13 mouse cellular contexts compared by ENCODE assay signal in the genomic region with DNA sequence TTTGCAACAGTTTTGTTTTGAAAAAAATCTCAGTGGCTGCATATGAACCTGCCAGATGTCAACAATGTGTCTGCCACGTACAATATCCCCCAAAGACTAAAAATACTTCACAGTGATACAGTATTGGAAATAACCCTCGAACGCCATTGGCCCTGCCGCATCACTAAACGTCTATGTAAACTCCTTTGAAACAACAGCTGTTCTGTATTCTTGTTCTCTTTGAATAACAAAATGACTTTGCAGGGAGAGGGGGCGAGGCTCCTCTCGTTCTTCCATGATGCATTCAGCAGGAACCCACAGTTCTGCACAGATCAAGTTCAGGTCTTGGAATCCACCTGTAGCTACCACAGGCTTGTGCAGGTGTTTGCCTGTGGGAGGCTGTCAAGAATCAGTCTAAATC.
A peak's percentile ranks its signal among the peaks of the same experiment; 100 is the strongest.
DNase-seq lines count a peak whose midpoint lies in the region; ATAC-seq and TF ChIP-seq lines count a peak whose summit lies in the region.
"Had no signal": no experiment of that assay in that cellular context is flagged by ENCODE, and none has a peak within 500 bp of the region (broad histone marks: within the 10 kb centered on the region; RNA-seq: fewer than 3 reads in every experiment).

No protein-coding gene starts in this region.

- no peak overlapping the region for H3K4me2 ChIP-seq in forebrain, embryonic 14.5 days (ENCODE audit: low read length)
- no peak overlapping the region for H3K4me2 ChIP-seq in forebrain, embryonic 12.5 days
- no peak overlapping the region for H3K4me2 ChIP-seq in limb, embryonic 14.5 days (replicated peaks; ENCODE audit: low read depth, low read length, severe bottlenecking)
- H3K4me2 ChIP-seq in hindbrain, embryonic 13.5 days, result no peak overlapping the region
- H3K4me2 ChIP-seq: kidney, embryonic 15.5 days; liver, embryonic 15.5 days; midbrain, embryonic 12.5 days; neural tube, embryonic 15.5 days had no signal

- no peak for ATAC-seq in forebrain, embryonic 14.5 days
- ATAC-seq in forebrain, embryonic 12.5 days (ENCODE audit: low FRiP score), result no peak
- peak; percentile 45; the same call in 1 of the 2 replicates for ATAC-seq in limb, embryonic 14.5 days (ENCODE audit: low FRiP score, low read depth)
- ATAC-seq in hindbrain, embryonic 13.5 days (ENCODE audit: low FRiP score), result no peak

- no peaks in the 10 kb centered on the region for H3K9me3 ChIP-seq in forebrain, embryonic 14.5 days (replicated peaks; ENCODE audit: control insufficient read depth, low read length)
- H3K9me3 ChIP-seq in forebrain, embryonic 12.5 days, result no peaks in the 10 kb centered on the region
- H3K9me3 ChIP-seq in limb, embryonic 14.5 days (ENCODE audit: control insufficient read depth, low read length), result no peaks in the 10 kb centered on the region
- H3K9me3 ChIP-seq in hindbrain, embryonic 13.5 days, result no peaks in the 10 kb centered on the region
- H3K9me3 ChIP-seq: kidney, embryonic 15.5 days; liver, embryonic 15.5 days; midbrain, embryonic 12.5 days; neural tube, embryonic 15.5 days had no signal

- H3K9ac ChIP-seq in forebrain, embryonic 14.5 days (ENCODE audit: low read length), result no peak overlapping the region
- H3K9ac ChIP-seq in forebrain, embryonic 12.5 days, result no peak overlapping the region
- no peak overlapping the region for H3K9ac ChIP-seq in limb, embryonic 14.5 days (ENCODE audit: low read depth, low read length, severe bottlenecking)
- H3K9ac ChIP-seq in hindbrain, embryonic 13.5 days, result no peak overlapping the region
- H3K9ac ChIP-seq: kidney, embryonic 15.5 days; liver, embryonic 15.5 days; midbrain, embryonic 12.5 days; neural tube, embryonic 15.5 days had no signal

- H3K27ac ChIP-seq in forebrain, embryonic 14.5 days (ENCODE audit: low read depth, low read length), result no peak overlapping the region
- H3K27ac ChIP-seq in forebrain, embryonic 12.5 days, result no peak overlapping the region
- H3K27ac ChIP-seq in layer of hippocampus, adult 2 months, result peak overlapping the region; percentile 93
- H3K27ac ChIP-seq in limb, embryonic 14.5 days (replicated peaks; ENCODE audit: low read depth, low read length), result no peak overlapping the region
- H3K27ac ChIP-seq in hindbrain, embryonic 13.5 days, result no peak overlapping the region
- H3K27ac ChIP-seq: kidney, embryonic 15.5 days; liver, embryonic 15.5 days; midbrain, embryonic 12.5 days; neural tube, embryonic 15.5 days had no signal

- H3K4me3 ChIP-seq in forebrain, embryonic 14.5 days (ENCODE audit: low read depth, low read length), result no peak overlapping the region
- no peak overlapping the region for H3K4me3 ChIP-seq in forebrain, embryonic 12.5 days (replicated peaks)
- peak overlapping the region; percentile 13; the same call in 1 of the 2 replicates for H3K4me3 ChIP-seq in layer of hippocampus, adult 2 months
- no peak overlapping the region for H3K4me3 ChIP-seq in limb, embryonic 14.5 days (replicated peaks; ENCODE audit: low read length)
- H3K4me3 ChIP-seq in hindbrain, embryonic 13.5 days, result no peak overlapping the region
- H3K4me3 ChIP-seq: kidney, embryonic 15.5 days; liver, embryonic 15.5 days; midbrain, embryonic 12.5 days; neural tube, embryonic 15.5 days had no signal

- DNase-seq in forebrain, embryonic 14.5 days (ENCODE audit: low spot score), result peak; percentile 38
- peak; percentile 8 for DNase-seq in R1 (ENCODE audit: low read depth, low spot score)
- peak; percentile 62 to 74 for DNase-seq in layer of hippocampus, adult 2 months (ENCODE audit: low spot score in 2 of 2)
- DNase-seq in limb, embryonic 14.5 days (ENCODE audit: low spot score), result peak; percentile 15
- DNase-seq in cerebellum, postnatal 10 days, result no peak
- no peak for DNase-seq in urinary bladder, postnatal 10 days (ENCODE audit: low spot score)
- DNase-seq: thymus, postnatal 36 days had no signal

- peaks cover 9% of the 10 kb centered on the region for H3K4me1 ChIP-seq in forebrain, embryonic 14.5 days (ENCODE audit: control insufficient read depth, insufficient read depth, low read length)
- peaks cover 4% of the 10 kb centered on the region; the same call in 1 of the 2 replicates for H3K4me1 ChIP-seq in forebrain, embryonic 12.5 days
- no peaks in the 10 kb centered on the region for H3K4me1 ChIP-seq in limb, embryonic 14.5 days (ENCODE audit: control insufficient read depth, insufficient read depth, low read length)
- H3K4me1 ChIP-seq in hindbrain, embryonic 13.5 days (replicated peaks), result 0 out of 2 replicates have a peak, but pooled peaks cover 4% of the 10 kb centered on the region
- H3K4me1 ChIP-seq: kidney, embryonic 15.5 days; liver, embryonic 15.5 days; neural tube, embryonic 15.5 days had no signal

- no peak for TF ChIP-seq POLR2A in limb, embryonic 14.5 days (IDR thresholded peaks at IDR 0.05; ENCODE audit: borderline replicate concordance, extremely low read depth, insufficient read depth, insufficient read length)

- WGBS in forebrain, embryonic 14.5 days, result 31% methylated on average over 7 of the region's 7 CpGs
- 46% methylated on average over 7 of the region's 7 CpGs for WGBS in forebrain, embryonic 12.5 days
- WGBS in limb, embryonic 14.5 days, result 46% methylated on average over 7 of the region's 7 CpGs
- 43% methylated on average over 7 of the region's 7 CpGs for WGBS in hindbrain, embryonic 13.5 days

- TF ChIP-seq CTCF in layer of hippocampus, adult 2 months (conservative IDR thresholded peaks at IDR 0.05), result no peak

- no peaks in the 10 kb centered on the region for H3K27me3 ChIP-seq in forebrain, embryonic 14.5 days (replicated peaks; ENCODE audit: control insufficient read depth, insufficient read depth, low read length)
- H3K27me3 ChIP-seq in forebrain, embryonic 12.5 days, result no peaks in the 10 kb centered on the region
- no peaks in the 10 kb centered on the region for H3K27me3 ChIP-seq in limb, embryonic 14.5 days (ENCODE audit: control insufficient read depth, insufficient read depth, low read length)
- H3K27me3 ChIP-seq in hindbrain, embryonic 13.5 days, result no peaks in the 10 kb centered on the region
- H3K27me3 ChIP-seq: kidney, embryonic 15.5 days; liver, embryonic 15.5 days; midbrain, embryonic 12.5 days; neural tube, embryonic 15.5 days had no signal

- no peaks in the 10 kb centered on the region for H3K36me3 ChIP-seq in forebrain, embryonic 14.5 days (ENCODE audit: control insufficient read depth, insufficient read depth, low read length)
- H3K36me3 ChIP-seq in forebrain, embryonic 12.5 days (replicated peaks), result no peaks in the 10 kb centered on the region
- no peaks in the 10 kb centered on the region for H3K36me3 ChIP-seq in limb, embryonic 14.5 days (ENCODE audit: control insufficient read depth, insufficient read depth, low read length)
- H3K36me3 ChIP-seq in hindbrain, embryonic 13.5 days, result no peaks in the 10 kb centered on the region
- H3K36me3 ChIP-seq: kidney, embryonic 15.5 days; liver, embryonic 15.5 days; midbrain, embryonic 12.5 days; neural tube, embryonic 15.5 days had no signal

Comparison
In these comparisons a context has a peak if more than half of its experiments do, and no peak if none do; other contexts are left out.
1. DNase-seq: peak in forebrain, embryonic 14.5 days (single experiment), R1 (single experiment), layer of hippocampus, adult 2 months (2 of 2) and limb, embryonic 14.5 days (single experiment); none in cerebellum, postnatal 10 days (0 of 2) and urinary bladder, postnatal 10 days (single experiment).